Mouse (Mus musculus) heart, postnatal 0 days (tissue): ENCODE results near the gene Grin1. TPM values are rescaled to one million over a fixed set of nuclear protein-coding genes. Genes with fewer than 3 reads are reported as not detected.

Source experiments
- ATAC-seq: fragments of 200-750 bp; cut with Nextera tagmentation; 2 replicates; pipeline ENCODE4 v1.8.0; 2017; ENCODE audit warnings: low read depth, moderate number of reproducible peaks, moderate library complexity; ENCODE audit not compliant: insufficient read depth
- DNase-seq: peaks from one replicate; pipeline ENCODE4 v3.0.0-alpha.2; 2016; ENCODE audit warnings: low spot score
- H3K27ac ChIP-seq: fragments of 300-500 bp; sonication (generic); 2 replicates; pipeline ENCODE4 v1.5.1; 2014; ENCODE audit warnings: low read depth, mild to moderate bottlenecking
- H3K27me3 ChIP-seq: fragments of 300-500 bp; sonication (generic); 2 replicates; pipeline ENCODE4 v1.6.1; 2014; ENCODE audit warnings: low read length, mixed read lengths; ENCODE audit not compliant: control insufficient read depth, insufficient read depth
- H3K36me3 ChIP-seq: fragments of 300-500 bp; sonication (generic); replicated peaks from 2 replicates; pipeline ENCODE4 v1.6.1; 2014; ENCODE audit warnings: low read length, mixed read lengths; ENCODE audit not compliant: control insufficient read depth, insufficient read depth
- H3K4me1 ChIP-seq: fragments of 300-500 bp; sonication (generic); 2 replicates; pipeline ENCODE4 v1.6.1; 2014; ENCODE audit warnings: antibody characterized with exemption; ENCODE audit not compliant: control insufficient read depth, insufficient read depth
- H3K4me2 ChIP-seq: fragments of 300-500 bp; sonication (generic); 2 replicates; pipeline ENCODE4 v1.6.1; 2014; ENCODE audit warnings: low read depth, mild to moderate bottlenecking, low read length, moderate library complexity
- H3K4me3 ChIP-seq: fragments of 300-500 bp; sonication (generic); 2 replicates; pipeline ENCODE4 v1.5.1; 2014; ENCODE audit warnings: low read depth, low read length
- H3K9ac ChIP-seq: fragments of 300-500 bp; sonication (generic); replicated peaks from 2 replicates; pipeline ENCODE4 v1.6.1; 2014; ENCODE audit warnings: low read depth, low read length, mixed read lengths
- H3K9me3 ChIP-seq: fragments of 300-500 bp; sonication (generic); replicated peaks from 2 replicates; pipeline ENCODE4 v1.6.1; 2016; ENCODE audit warnings: low read length; ENCODE audit not compliant: control insufficient read depth
- CTCF ChIP-seq: IDR thresholded peaks from 2 replicates; pipeline ENCODE4 v1.5.1; 2016; ENCODE audit warnings: antibody characterized with exemption, control low read depth, low read depth
- EP300 ChIP-seq: IDR thresholded peaks from 2 replicates; pipeline ENCODE4 v1.6.1; 2016; ENCODE audit warnings: antibody characterized with exemption, low read depth
- WGBS: fragments of 180-500 bp; shearing (Covaris S2); extraction: QIAGEN DNeasy Blood & Tissue Kit; methylation state at CpG from one replicate; pipeline ENCODE4 v1.1.7; 2014; 5-methylcytosine and 5-hydroxymethylcytosine counted together
- polyA plus RNA-seq: library from polyadenylated mRNA; unstranded; fragments of >200 nt; fragmentation: Nextera tagmentation; extraction: Ambion mirVana; gene quantifications from 2 replicates; pipeline ENCODE4 v1.2.1, GENCODE M21; 2015
- total RNA-seq: library from RNA; depleted of rRNA; stranded (reverse); fragments of >200 nt; gene quantifications from 2 replicates; pipeline ENCODE4 v1.2.3, GENCODE M21; 2014; ENCODE audit warnings: low replicate concordance

The Grin1 gene
- total and polyA plus RNA-seq, 2 experiments from 2014 or later = 0.46 TPM; not detected in 1

GRCm38 (mm10) chr2:25278928-25279882, 39.8 kb downstream of the Grin1 start:
- Histone ChIP-seq H3K9me3 (no peaks in the 10 kb centered on the region), H3K4me3 (no peak overlapping the region), H3K36me3 (peaks cover 93% of the 10 kb centered on the region), H3K27ac (no peak overlapping the region), H3K27me3 (no peaks in the 10 kb centered on the region), H3K9ac (no peak overlapping the region), H3K4me1 (no peaks in the 10 kb centered on the region), H3K4me2 (no peak overlapping the region)
- DNase-seq (peak; percentile 74), ATAC-seq (0 out of 2 replicates have a peak, but pooled peaks have one; percentile 33)
- 55% methylated on average over 13 of the region's 13 CpGs for WGBS
- TF ChIP-seq EP300 (no peak), CTCF (peak; percentile 83)

- Histone ChIP-seq H3K4me1 (peaks cover 17% of the 10 kb centered on the region), H3K9ac (peak overlapping the region; percentile 67), H3K27ac (peak overlapping the region; percentile 87), H3K4me2 (peak overlapping the region; percentile 85), H3K9me3 (no peaks in the 10 kb centered on the region), H3K4me3 (peak overlapping the region; percentile 80), H3K27me3 (no peaks in the 10 kb centered on the region), H3K36me3 (peaks cover 61% of the 10 kb centered on the region)
- TF ChIP-seq CTCF = no peak
- TF ChIP-seq EP300 = no peak
- ATAC-seq (no peak), DNase-seq (no peak)
- WGBS = 24% methylated on average over 16 of the region's 16 CpGs
These were observed 46.0 kb downstream of the Grin1 start for GRCm38 (mm10) chr2:25273010-25273409.

DNA sequence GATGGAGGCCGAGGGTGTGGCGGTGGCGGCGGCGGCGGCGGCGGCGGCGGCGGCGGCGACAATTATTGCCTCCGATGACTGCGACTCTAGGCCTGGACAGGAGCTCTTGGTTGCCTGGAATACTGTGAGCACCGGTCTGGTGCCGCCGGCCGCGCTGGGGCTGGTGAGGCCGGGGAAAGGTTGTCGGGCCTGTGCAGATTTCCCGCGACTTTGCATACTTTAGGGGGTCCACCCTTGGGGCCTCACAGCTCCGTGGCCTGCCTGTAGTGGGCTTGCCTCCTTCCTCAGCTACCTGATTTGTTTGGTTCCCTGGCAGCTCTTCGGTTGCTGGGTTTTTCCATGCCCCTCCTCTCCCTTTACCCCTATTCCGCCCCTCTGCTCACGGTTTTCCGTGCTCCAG, 46.5 kb downstream of the Grin1 start:
- Histone ChIP-seq H3K4me1 (peaks cover 17% of the 10 kb centered on the region), H3K27me3 (no peaks in the 10 kb centered on the region), H3K9ac (peak overlapping the region; percentile 67), H3K4me3 (peak overlapping the region; percentile 80), H3K4me2 (peak overlapping the region; percentile 85), H3K36me3 (peaks cover 56% of the 10 kb centered on the region), H3K9me3 (no peaks in the 10 kb centered on the region), H3K27ac (peak overlapping the region; percentile 87)
- 0% methylated on average over 28 of the region's 29 CpGs for WGBS
- TF ChIP-seq CTCF = no peak
- TF ChIP-seq EP300 = no peak
- peak; percentile 9; the same call in 1 of the 2 replicates for ATAC-seq
- no peak for DNase-seq

- peaks cover 51% of the 10 kb centered on the region for H3K36me3 ChIP-seq
- WGBS = under 1% methylated on average over 55 of the region's 55 CpGs
- no peaks in the 10 kb centered on the region for H3K27me3 ChIP-seq
- H3K9ac ChIP-seq = peak within 1 kb of the TSS; percentile 67
- DNase-seq (peak; percentile 91), ATAC-seq (peak; percentile 98)
- H3K27ac ChIP-seq = peak within 1 kb of the TSS; percentile 87
- no peaks in the 10 kb centered on the region for H3K9me3 ChIP-seq
- H3K4me3 ChIP-seq = peak within 1 kb of the TSS; percentile 80
- peak within 1 kb of the TSS; percentile 85 for H3K4me2 ChIP-seq
- no peak for TF ChIP-seq EP300
- TF ChIP-seq CTCF = peak; percentile 40
- H3K4me1 ChIP-seq = peaks cover 22% of the 10 kb centered on the region
These were observed 47.0 kb downstream of the Grin1 start, which contains the start of the genes Ssna1 and Anapc2 for GRCm38 (mm10) chr2:25271827-25272511. TSS of gene Ssna1 (minus strand) at chr2:25272438. TSS of gene Anapc2 (plus strand) at chr2:25272478.

DNA sequence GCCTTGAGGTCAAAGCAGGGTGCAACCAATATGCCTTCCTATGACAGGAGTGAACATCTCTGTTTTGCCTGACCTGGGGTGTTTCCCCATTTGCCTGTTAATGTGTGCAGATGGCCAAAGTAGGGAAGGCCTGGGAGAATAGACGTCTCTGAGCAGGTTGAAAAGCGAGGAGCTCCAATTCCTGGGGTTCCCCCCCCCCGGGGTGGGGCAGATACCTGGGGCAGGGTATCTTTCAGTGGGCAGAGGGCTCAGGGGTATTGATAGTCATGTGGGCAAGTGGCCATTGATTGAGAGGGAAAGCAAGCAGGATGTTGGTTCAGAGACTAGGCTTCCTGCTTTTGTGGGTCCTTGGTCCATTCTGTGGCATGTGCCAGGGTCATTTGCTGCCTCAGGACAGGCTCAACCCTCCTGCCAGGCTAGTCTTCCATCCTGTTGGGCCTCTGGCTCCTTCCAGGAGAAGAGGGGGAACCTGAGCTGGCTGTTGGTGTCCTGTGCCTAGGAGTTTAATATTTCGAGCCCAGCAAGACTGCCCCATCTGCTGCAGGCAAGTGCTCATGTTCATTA, 51.2 kb downstream of the Grin1 start:
- no peak for ATAC-seq
- Histone ChIP-seq H3K4me1 (peaks cover 36% of the 10 kb centered on the region), H3K9me3 (no peaks in the 10 kb centered on the region), H3K4me3 (no peak overlapping the region), H3K36me3 (peaks cover 22% of the 10 kb centered on the region), H3K4me2 (no peak overlapping the region), H3K27ac (no peak overlapping the region), H3K27me3 (no peaks in the 10 kb centered on the region), H3K9ac (no peak overlapping the region)
- TF ChIP-seq CTCF (no peak), EP300 (no peak)
- no peak for DNase-seq
- WGBS = 57% methylated on average over 4 of the region's 4 CpGs
